Mouse (Mus musculus): ENCODE measurements around the gene Nav3.

The Nav3 gene

DNA sequence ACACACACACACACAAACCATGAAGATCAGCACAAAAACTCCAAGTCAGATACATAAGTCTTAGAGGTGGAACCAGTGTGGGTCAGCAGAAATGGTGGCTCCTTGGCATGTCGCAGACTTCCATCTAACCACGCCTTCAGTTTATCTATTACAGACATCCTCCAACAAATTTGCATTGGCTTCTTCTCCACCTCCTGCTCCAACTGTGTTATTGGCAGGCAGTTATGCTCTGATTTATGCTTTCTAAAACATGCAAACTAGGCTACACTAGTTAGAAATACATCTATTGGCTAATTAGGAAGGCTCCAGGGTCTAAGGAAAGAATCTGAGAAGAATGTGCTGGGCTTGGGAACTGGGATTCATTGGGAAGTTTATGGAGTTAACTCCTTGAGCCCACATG lies 75.2 kb downstream of the Nav3 start:
- no peak for DNase-seq

DNA sequence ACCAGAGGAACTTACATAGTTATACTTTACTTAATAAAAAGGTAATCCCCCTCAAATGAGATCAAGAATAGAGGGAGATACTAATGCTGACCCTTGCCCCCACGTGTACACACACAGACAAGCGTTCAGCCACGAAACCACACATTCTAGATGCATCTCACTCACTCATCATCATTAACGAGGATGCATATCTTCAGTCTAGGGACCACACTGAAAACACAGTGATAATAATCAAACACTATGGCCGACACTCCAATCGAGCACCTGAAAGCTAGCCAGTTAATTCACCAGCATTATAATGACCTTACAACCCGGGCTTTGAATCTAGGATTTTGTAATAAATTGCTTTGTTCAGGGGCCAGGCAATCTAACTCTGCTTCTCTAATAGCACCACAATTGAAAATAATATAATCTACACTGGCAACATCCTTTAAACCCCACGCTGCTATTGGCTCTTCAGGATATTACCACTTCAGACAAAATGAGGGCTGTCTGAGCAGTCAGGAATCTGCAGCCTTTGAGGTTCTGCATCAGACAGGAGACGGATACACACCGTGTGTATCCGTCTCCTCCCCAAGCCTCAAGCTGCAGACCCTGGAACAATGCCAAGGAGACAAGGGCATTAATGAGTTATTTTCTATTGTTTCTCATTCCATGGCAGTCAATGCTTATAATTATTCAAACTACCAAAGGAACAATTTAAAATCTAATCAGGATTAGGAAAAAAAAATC lies 83.1 kb downstream of the Nav3 start:
- peak; percentile 81 for DNase-seq

GRCm38 (mm10) chr10:110352148-110352547 lies 103.9 kb downstream of the Nav3 start:
- DNase-seq: no peak

DNA sequence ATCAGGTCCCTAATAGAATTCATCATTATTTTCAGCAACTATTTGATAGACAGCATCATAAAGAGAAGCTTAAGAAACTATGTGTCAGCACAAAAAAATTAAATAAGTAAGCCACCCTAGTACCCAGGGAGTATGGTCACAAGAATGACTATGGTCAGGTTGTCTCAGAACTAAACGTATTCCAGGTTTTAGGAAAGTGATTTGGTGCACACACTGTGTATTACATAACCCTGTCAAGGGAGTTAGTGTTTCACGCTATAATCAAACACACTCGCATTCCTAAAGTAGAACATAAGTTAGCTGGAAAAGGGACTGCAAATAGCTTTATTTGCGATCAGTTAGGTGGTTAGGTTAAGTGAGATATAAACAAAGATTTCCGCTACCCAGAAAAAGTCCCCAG lies 126.0 kb downstream of the Nav3 start:
- no peak for DNase-seq

DNA sequence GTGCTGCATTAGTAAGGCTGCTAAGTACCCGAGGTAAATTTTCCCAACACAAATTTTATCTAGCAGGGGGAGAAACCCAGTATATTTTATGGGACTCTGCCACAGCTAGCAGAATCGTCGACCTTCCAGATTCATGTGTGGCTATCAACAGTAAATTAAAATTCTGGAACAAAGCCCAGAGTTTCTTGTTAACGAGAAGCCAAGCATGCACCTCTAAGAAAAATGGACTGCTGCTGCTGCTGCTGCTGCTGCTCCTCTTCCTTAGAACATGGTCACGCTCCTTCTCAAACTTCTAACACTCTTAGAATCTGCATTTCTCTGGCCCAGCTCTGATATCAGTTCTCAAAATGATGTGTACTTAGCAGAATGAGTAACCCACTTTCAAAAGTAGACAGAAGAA lies 126.4 kb downstream of the Nav3 start:
- no peak for DNase-seq

DNA sequence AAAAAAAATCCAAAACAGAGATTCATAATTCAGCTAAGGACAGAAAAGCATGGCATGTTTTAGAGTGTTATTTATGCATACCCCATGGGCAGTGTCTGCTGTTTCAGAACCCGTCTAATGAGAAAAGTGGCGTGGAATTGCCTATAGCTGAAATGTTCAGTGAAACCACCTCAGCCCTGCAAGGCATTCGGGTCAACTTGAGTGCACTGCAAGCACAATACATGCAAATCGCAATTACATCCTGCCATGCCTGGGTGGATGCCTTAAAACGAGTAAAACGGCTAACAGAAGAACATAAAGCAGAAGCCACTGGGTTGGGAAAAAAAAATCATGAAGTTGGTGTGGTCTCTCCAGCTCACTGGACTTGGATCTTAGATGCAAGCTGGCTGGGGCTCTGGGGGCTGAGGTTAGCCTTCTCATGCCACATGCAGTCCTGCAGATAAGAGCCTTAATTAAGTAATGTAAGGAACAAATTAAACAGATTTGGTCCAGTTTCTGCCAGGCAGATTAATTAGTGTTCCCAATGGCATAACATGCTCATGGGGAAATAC lies 133.8 kb downstream of the Nav3 start:
- peak; percentile 52 for DNase-seq

DNA sequence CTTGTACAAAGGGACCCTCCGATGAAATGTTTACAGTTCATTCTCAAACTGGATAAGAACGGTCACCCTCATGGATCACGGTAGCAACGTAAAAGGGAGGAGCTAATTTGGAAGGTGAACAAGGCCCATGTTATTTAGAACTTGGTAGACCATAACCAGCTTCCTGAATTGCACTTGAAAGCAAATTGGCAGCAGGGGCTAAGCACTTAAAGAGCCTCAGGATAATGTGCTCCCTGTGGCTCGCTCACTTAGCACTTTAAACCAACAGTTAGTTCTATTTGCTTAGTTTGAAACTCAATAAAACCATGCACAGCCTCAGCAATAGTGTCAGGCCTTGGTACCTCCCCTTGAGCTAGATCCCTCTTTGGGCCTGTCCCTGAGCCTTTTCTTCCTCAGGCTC lies 138.7 kb downstream of the Nav3 start:
- DNase-seq: no peak

- peak; percentile 67 for DNase-seq
These were observed 141.5 kb downstream of the Nav3 start for GRCm38 (mm10) chr10:110314525-110314924.

DNA sequence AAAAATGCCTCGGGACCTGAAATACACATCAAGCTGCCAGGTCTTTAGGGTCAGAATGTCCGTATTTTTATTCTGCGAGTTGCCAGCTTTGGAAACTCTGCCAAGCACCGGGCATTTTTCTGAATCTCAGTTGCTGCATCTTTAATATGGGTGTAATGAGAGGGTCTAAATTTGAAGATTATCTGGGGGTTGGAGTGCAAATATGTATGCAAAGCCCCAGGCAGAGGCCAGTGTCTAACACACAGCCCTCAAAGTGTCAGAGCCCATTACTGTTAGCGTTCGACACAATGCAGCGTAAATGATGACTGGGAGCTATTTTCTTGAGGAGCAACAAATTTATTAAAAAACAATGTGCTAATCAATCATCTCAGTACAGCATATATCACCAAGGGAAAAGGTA lies 142.0 kb downstream of the Nav3 start:
- peak; percentile 68 for DNase-seq

DNA sequence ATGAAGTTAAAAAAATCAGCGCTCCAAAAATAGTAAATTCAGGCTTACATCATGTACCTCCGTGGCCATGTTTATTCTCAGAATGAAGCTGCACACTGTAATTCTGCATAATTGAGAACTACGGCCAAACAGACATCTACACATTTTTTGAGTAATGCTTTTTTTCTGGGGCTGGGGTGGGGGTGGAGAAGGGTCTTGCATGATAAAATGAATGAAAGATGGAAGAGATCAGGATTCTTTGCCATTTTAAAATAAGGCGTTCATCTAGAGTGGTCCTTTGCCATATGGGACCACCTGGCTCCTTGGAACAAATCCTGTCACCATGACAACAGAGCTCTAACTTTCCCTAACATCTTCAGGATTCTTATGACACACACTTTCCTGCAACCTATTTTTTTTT lies 146.5 kb downstream of the Nav3 start:
- DNase-seq: no peak

DNA sequence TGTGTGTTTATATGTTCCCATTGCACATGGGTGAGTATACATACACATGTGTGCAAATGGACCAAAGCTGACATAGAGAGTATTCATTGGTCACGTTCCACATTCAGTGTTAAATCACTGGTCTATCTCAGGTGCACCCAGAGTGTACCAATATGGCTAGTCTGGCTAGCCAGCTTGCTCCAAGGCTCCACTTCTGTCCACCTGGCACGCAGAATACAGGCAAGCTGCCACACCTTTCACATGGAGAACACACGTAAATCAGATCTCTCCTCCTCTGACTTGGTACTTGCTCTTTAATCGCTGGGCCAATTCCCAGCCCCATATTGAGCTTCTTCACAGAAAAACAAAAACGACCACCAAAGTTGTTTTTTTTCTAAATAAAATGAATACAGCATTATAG lies 150.4 kb downstream of the Nav3 start:
- no peak for DNase-seq

DNA sequence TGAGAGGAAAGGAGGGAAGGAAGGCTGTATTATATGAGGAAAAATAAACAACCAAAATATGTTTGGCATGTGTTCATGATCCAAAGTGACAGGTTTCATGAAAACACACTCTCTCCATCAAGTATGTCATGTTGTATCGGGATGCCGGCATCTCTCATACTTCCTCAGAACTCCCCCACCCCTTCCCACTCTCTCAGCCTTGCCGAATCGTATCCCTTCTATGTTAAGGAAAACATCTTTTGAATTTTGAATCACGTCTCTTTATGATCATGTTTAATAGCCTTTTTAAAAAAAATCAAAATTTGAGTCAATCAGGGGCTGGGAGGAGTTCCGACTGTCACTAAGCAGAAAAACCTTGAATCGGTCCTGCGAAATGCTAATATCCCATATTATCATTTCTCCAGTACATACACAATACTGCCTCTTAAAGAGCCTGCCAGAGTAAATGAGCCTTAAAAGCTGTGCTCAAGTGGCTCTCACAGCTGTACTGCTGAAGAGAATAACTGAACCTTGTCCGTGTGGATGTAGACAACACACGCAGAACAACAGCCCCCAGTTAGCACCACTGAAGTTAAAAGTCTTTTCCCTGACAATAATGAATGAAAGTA lies 165.9 kb downstream of the Nav3 start:
- DNase-seq: no peak

- no peak for DNase-seq
These were observed 172.1 kb downstream of the Nav3 start for GRCm38 (mm10) chr10:110283879-110284278.

- DNase-seq: no peak
These were observed 183.2 kb downstream of the Nav3 start for GRCm38 (mm10) chr10:110272818-110273217.

DNA sequence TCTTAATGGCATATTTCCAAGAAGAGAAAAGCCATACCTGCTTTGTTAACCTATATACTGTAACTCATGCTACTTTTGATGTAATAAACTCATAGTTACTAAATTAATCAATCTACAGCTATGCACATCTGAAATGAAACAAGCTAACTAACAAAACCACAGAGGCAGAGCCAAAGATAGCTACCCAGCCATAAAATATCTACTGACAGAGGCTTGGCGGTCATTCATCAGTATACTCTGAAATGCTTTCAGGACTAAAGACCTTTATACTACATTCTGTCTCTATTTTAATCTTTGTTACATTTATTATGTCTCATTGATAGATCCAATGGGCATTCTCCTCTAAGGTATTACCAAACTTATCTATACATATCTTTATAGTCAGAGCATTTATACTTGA lies 185.4 kb downstream of the Nav3 start:
- no peak for DNase-seq

GRCm38 (mm10) chr10:110242128-110242561 lies 213.9 kb downstream of the Nav3 start:
- peak; percentile 44 for DNase-seq

DNA sequence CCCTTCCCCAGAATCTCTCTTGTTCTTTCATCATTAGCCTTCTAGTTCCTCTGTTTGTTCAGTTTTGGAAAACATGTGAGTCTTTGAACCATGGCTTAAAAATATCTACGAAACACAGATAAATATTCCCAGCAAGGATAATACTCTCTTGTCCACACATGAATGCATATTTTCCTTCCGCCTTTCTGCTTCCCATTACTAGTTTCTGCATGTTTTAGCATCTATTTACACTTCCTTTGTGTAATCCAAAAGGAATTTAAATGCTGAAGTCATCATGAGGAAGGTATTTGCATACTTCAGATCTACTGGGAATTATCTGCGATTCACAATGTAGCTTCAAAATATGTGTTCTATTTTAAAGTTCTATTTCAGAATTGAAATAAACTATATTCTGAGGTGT lies 215.3 kb downstream of the Nav3 start:
- DNase-seq: no peak

- no peak for DNase-seq
These were observed 222.6 kb downstream of the Nav3 start for GRCm38 (mm10) chr10:110233307-110233930.

DNA sequence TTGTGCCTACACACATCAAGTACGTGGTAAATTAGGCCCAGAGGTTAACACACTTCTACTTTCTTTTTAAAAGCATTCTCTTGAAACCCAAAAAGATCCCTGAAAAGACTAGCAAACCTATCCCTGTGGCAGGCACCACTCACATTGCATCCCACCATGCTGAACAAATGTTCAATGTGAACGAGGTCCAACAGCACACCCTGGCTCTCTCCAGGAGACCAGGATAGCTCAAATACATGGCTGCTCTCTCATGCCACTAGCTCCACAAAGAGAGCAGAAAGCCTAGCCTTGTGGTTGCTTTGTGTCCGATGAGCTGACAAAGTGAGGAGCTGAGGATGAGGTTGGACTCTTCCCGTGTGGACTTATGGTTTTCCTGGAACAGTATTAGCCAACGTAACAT lies 249.6 kb downstream of the Nav3 start:
- no peak for DNase-seq

DNA sequence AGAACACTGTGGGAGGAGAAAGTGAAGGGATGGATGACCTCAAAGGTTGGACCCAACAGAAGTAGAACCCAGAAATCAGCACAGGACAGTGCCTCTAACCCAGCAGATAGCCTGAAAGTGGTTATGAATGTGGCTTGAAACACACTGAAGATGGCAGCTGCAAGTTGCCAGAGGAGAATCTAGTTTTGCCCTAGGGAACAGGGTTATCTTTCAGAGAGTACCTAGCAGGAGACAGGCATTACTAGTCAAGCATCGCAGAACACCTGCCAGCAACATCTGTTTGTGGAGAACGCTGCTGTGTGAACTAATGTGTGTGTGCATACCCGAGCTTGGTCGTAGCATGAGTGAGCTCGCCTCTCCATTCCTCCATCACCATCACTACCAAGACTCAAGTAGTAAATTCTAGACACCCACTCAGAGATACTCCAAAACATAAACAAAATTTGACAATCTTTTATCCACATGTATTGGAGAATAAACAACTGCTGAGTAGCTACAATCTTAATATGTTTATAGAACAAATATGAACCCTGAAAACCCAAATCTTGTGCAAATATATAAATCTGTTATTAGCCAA lies 251.8 kb downstream of the Nav3 start:
- no peak for DNase-seq

GRCm38 (mm10) chr10:110192881-110193280 lies 263.1 kb downstream of the Nav3 start:
- no peak for DNase-seq

- no peak for DNase-seq
These were observed 263.8 kb downstream of the Nav3 start for GRCm38 (mm10) chr10:110192026-110192805.

DNA sequence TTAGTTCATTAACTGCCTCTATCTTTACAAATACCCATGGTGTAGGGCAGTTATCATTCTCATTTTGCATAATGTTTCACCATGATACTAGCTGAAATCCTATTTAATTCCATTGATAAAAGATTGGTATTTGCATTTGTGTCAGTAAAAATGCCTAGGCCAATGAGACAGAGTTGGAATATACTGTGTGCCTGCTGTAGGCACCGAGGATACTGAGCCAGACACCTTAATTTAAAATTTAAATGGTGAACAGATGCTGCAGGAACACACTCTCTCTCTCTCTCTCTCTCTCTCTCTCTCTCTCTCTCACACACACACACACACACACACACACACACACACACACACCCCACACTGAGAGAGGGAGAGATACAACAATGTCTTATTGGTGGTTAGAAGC lies 269.8 kb downstream of the Nav3 start:
- DNase-seq: no peak

Data from retina, postnatal 1 day (tissue).